15 mouse cellular contexts compared by ENCODE assay signal in the genomic region with DNA sequence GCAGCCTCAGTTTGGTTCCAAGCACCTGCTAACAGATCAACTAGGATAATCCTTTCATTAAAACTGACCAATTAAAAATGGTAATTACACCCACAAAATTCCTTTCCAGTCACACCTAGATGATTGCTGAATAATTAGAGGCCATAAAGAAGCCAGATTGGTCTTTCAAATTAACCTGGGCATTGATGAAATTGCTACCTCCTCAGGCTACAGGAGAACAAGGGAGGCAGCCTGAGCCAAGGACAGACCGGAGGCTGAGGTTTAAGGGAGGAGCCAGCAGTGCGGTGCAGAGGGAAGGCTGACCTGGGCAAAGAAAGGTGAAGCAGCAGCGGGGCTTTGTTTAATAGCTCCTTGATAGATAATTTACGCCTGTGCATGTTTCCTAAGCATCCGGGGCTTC. TPM values are rescaled to one million over a fixed set of nuclear protein-coding genes. Genes with fewer than 3 reads are reported as not detected.
DNase-seq lines count a peak whose midpoint lies in the region; ATAC-seq lines count a peak whose summit lies in the region.
"Had no signal": no experiment of that assay in that cellular context is flagged by ENCODE, and none has a peak within 500 bp of the region (broad histone marks: within the 10 kb centered on the region; RNA-seq: fewer than 3 reads in every experiment).

No protein-coding gene starts in this region.

- ATAC-seq in CD4-positive, CD25-positive, alpha-beta regulatory T cell, adult 4 months: peak; percentile 22
- ATAC-seq in inflammation-experienced regulatory T-cells, adult 6 months: peak; percentile 44
- no peak for ATAC-seq in frontal cortex, adult (ENCODE audit: low TSS enrichment)
- ATAC-seq: forebrain, embryonic 14.5 days; Patski had no signal

- DNase-seq in kidney, adult 9 months: peak; percentile 38
- DNase-seq in kidney, postnatal 14 days: no peak
- DNase-seq in ZHBTc4 (ENCODE audit: low read depth, low spot score): peak; percentile 45
- DNase-seq in spleen, postnatal 4 days (ENCODE audit: low spot score in 2 of 2): no peak
- DNase-seq: cerebellum, adult 2 months; heart, adult 2 months; heart, postnatal 36 days; kidney, adult 11 months; lung, postnatal 4 days; right cerebral cortex, adult 18-20 months had no signal

RNA-seq across cellular contexts. Expression of a gene that starts 23.6 kb away (rescaled TPM):
- polyA plus RNA-seq in CD4-positive, CD25-positive, alpha-beta regulatory T cell, adult 4 months (2017; shearing (Covaris generic)): 1 to 10 TPM; 1.9 TPM
- polyA plus RNA-seq in inflammation-experienced regulatory T-cells, adult 6 months (2017; shearing (Covaris generic)): 1 to 10 TPM; 1.1 to 3.9 (median 1.2) TPM

RNA-seq across cellular contexts. Expression of a gene that starts 24.1 kb away (rescaled TPM):
- polyA plus RNA-seq in CD4-positive, CD25-positive, alpha-beta regulatory T cell, adult 4 months (2017; shearing (Covaris generic)): 100 to 1,000 TPM; 300 to 441 TPM
- 100 to 1,000 TPM; 240 to 310 (median 304) TPM for polyA plus RNA-seq in inflammation-experienced regulatory T-cells, adult 6 months (2017; shearing (Covaris generic))

Comparison
In these comparisons a context has a peak if more than half of its experiments do, and no peak if none do; other contexts are left out.
1. DNase-seq: peak in kidney, adult 9 months (single experiment) and ZHBTc4 (single experiment); none in kidney, postnatal 14 days (single experiment) and spleen, postnatal 4 days (0 of 2).